Mouse (Mus musculus) heart, embryonic 14.5 days (tissue): ENCODE data around the gene Cdip1. TPM values are rescaled to one million over a fixed set of nuclear protein-coding genes. Genes with fewer than 3 reads are reported as not detected.

Source experiments
- ATAC-seq: fragments of 200-750 bp; cut with Nextera tagmentation; 2 replicates; pipeline ENCODE4 v1.8.0; 2017; ENCODE audit warnings: low read depth, moderate TSS enrichment; ENCODE audit not compliant: insufficient number of reproducible peaks, insufficient read depth, low FRiP score
- H3K27ac ChIP-seq, 2 experiments: fragments of 200-500 bp in 1 of 2; fragments of 300-500 bp in 1 of 2; sonication (generic) in 1 of 2; replicated peaks in 1 of 2; 2 replicates each; pipeline ENCODE4 v1.5.1; 2012 to 2014; ENCODE audit warnings: low read depth in 2 of 2, low read length in 2 of 2, control low read depth in 1 of 2, mild to moderate bottlenecking in 1 of 2, mixed read lengths in 1 of 2; ENCODE audit not compliant: control insufficient read depth in 1 of 2, insufficient read depth in 1 of 2
- H3K27me3 ChIP-seq: fragments of 300-500 bp; sonication (generic); 2 replicates; pipeline ENCODE4 v1.6.1; 2014; ENCODE audit warnings: mild to moderate bottlenecking, low read length, control low read depth; ENCODE audit not compliant: control insufficient read depth, insufficient read depth
- H3K36me3 ChIP-seq: fragments of 300-500 bp; sonication (generic); 2 replicates; pipeline ENCODE4 v1.6.1; 2014; ENCODE audit warnings: mild to moderate bottlenecking, control low read depth, low read length, mixed read lengths; ENCODE audit not compliant: control insufficient read depth, insufficient read depth
- H3K4me1 ChIP-seq, 2 experiments: fragments of 200-500 bp in 1 of 2; fragments of 300-500 bp in 1 of 2; sonication (generic) in 1 of 2; 2 replicates each; pipeline ENCODE4 v1.6.1; 2012 to 2014; ENCODE audit warnings: low read length in 2 of 2, control low read depth in 1 of 2, mixed read lengths in 1 of 2; ENCODE audit not compliant: control insufficient read depth in 2 of 2, insufficient read depth in 2 of 2
- H3K4me2 ChIP-seq: fragments of 300-500 bp; sonication (generic); 2 replicates; pipeline ENCODE4 v1.6.1; 2014; ENCODE audit warnings: mild to moderate bottlenecking, low read length
- H3K4me3 ChIP-seq, 2 experiments: fragments of 200-500 bp in 1 of 2; fragments of 300-500 bp in 1 of 2; sonication (generic) in 1 of 2; 2 replicates each; pipeline ENCODE4 v1.5.1; 2012 to 2014; ENCODE audit warnings: low read length in 2 of 2, mild to moderate bottlenecking in 2 of 2, control low read depth in 1 of 2, low read depth in 1 of 2, moderate library complexity in 1 of 2; ENCODE audit not compliant: control insufficient read depth in 1 of 2, insufficient read depth in 1 of 2
- H3K9ac ChIP-seq: fragments of 300-500 bp; sonication (generic); 2 replicates; pipeline ENCODE4 v1.6.1; 2014; ENCODE audit warnings: mild to moderate bottlenecking, low read length
- H3K9me3 ChIP-seq: fragments of 300-500 bp; sonication (generic); 2 replicates; pipeline ENCODE4 v1.6.1; 2016; ENCODE audit warnings: low read length, control low read depth; ENCODE audit not compliant: control insufficient read depth
- WGBS: fragments of 180-500 bp; shearing (Covaris S2); extraction: QIAGEN DNeasy Blood & Tissue Kit; methylation state at CpG from one replicate; pipeline ENCODE4 v1.1.7; 2014; 5-methylcytosine and 5-hydroxymethylcytosine counted together
- polyA plus RNA-seq: library from polyadenylated mRNA; unstranded; fragments of >200 nt; fragmentation: Nextera tagmentation; extraction: Ambion mirVana; gene quantifications from 2 replicates; pipeline ENCODE4 v1.2.1, GENCODE M21; 2014

Cdip1 gene
- polyA plus RNA-seq, 1 experiment from 2014 or later = 121 TPM

DNA sequence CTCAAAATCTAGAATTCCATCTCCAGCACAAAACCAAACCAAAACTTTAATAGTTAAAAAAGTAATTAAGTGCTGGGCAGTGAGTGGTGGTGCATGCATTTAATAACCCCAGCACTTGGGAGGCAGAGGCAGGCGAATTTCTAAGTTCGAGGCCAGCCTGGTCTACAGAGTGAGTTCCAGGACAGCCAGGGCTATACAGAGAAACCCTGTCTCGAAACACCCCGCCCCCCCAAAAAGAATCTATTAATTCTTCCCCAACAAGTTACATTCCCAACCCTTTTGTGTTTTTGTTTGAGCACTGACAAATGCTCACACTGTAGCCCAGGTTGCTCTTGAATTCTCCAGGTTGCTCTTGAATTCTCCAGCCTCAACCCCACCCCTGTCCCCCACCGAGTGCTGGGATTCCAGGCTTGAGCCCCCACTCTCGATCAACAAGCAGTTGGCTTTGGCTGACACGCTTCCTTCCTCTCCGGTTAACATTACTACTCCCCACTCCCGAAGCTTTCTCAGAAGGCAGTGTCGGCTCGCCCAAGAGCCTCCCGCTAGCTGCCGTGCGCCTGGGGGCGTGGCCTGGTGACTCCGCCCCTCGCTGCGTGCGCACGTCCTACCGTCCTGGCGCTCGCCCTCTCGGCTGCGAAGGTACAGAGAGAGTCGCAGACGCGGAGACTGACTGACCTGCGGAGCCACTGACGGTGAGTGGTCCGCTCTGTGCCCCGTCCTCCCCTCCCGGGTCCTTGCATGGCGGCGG lies 64.1 kb downstream of the Cdip1 start, which contains the start of gene Hmox2:
TSS of gene Hmox2 (plus strand) at position 582 of the 748 bp plus-strand sequence.
- Histone ChIP-seq H3K27ac (peak within 1 kb of the TSS; percentile 92), H3K4me2 (peak within 1 kb of the TSS; percentile 89), H3K4me3 (peak within 1 kb of the TSS; percentile 96 to 98), H3K9ac (peak within 1 kb of the TSS; percentile 95), H3K4me1 (peaks cover 0 to 23% of the 10 kb centered on the region in 2 experiments; a peak in 1 of 4 replicates), H3K27me3 (no peaks in the 10 kb centered on the region), H3K36me3 (no peaks in the 10 kb centered on the region), H3K9me3 (no peaks in the 10 kb centered on the region)
- 5% methylated on average over 34 of the region's 35 CpGs for WGBS
- peak; percentile 93 for ATAC-seq

DNA sequence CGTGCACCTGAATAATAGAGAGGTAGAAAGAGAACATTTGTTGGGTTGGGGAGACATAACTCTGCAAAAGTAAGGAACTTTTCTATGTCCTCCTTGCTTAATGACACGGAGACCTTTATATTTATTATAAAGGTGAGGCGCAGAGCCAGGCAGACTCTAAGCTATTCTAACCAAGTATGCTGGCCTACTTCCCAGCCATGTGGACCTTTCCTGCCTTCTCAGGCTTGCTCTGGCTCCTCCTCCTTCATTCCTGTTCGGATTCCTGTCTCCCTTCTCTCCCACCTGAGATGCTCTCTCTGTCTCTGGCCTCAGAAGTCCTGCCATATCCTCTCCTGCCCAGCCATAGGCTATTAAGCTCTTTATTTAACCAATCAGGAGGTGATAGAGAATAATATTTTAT lies 64.8 kb downstream of the Cdip1 start:
- Histone ChIP-seq H3K4me3 (no peak overlapping the region), H3K4me2 (no peak overlapping the region), H3K36me3 (no peaks in the 10 kb centered on the region), H3K9me3 (no peaks in the 10 kb centered on the region), H3K4me1 (peaks cover 0 to 23% of the 10 kb centered on the region in 2 experiments; a peak in 1 of 4 replicates), H3K9ac (no peak overlapping the region), H3K27me3 (no peaks in the 10 kb centered on the region), H3K27ac (no peak overlapping the region)
- WGBS = 71% methylated on average over 4 of the region's 4 CpGs
- ATAC-seq = no peak

DNA sequence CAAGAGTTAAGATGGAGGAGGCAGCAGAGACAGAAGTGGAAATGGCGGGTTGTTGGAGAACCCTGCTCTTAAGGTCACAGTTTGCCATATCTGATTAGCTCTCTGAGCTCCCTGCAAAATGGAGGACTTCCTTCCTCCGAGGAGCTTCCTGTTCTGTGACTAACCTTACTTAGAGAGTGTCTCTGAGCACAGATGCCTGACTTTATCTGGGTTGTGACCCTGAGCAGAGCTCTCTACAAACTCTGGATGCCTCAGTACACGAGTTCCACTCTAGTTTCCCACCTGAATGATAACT lies 67.2 kb downstream of the Cdip1 start:
- H3K36me3 ChIP-seq = no peaks in the 10 kb centered on the region
- no peaks in the 10 kb centered on the region for H3K27me3 ChIP-seq
- no peaks in the 10 kb centered on the region for H3K9me3 ChIP-seq
- ATAC-seq = no peak
- no peak overlapping the region for H3K27ac ChIP-seq
- no peak overlapping the region for H3K4me2 ChIP-seq
- H3K9ac ChIP-seq = no peak overlapping the region
- peaks cover 0 to 11% of the 10 kb centered on the region in 2 experiments; a peak in 1 of 4 replicates for H3K4me1 ChIP-seq
- 45% methylated on average over 3 of the region's 3 CpGs for WGBS
- H3K4me3 ChIP-seq = no peak overlapping the region

DNA sequence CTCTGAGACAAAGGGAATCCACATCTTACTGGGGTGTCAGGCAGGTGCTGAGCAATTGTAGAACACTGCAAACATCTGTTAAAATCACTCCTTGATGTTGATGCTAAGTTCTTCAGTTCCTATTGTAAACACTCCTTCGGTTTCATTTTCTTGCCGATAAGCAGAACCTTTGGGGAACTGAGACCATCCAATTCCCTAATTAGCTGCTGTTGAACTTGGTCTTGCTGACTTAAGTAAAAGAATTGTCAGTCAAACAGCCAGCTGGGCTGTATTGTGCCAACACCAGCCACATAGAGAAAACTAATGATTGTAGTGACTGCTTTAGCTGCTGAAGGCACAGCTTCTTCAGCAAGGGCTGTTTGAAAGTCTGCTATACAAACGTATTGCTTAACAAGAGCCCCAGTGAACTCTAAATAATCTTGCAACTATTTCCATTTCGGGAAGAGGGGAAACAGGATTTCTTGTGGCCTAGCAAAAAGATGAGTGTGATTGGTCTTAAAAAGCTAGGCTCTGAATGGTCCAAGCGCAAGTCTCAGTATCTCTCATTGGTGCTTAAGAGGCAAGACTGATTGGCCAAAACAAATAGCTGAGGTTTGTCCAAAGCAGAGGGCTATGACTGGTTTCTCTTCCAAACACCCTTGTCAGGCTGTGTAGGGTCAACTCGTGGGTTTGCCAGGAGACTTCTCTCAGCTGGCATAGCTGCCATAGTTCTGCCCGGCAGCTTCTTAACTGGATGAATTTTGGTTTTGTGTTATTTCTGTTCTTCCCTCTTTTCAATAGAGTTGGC lies 67.8 kb downstream of the Cdip1 start:
- 70% methylated on average over 7 of the region's 7 CpGs for WGBS
- Histone ChIP-seq H3K9ac (no peak overlapping the region), H3K4me3 (no peak overlapping the region), H3K36me3 (no peaks in the 10 kb centered on the region), H3K27me3 (no peaks in the 10 kb centered on the region), H3K27ac (0 out of 4 replicates have a peak overlapping the region, but pooled peaks of 1 of the 2 experiments have one; percentile 11), H3K4me1 (peaks cover 0 to 6% of the 10 kb centered on the region in 2 experiments; a peak in 1 of 4 replicates), H3K4me2 (no peak overlapping the region), H3K9me3 (no peaks in the 10 kb centered on the region)
- ATAC-seq = no peak

GRCm38 (mm10) chr16:4718753-4719518 lies 71.2 kb downstream of the Cdip1 start, which contains the start of gene Nmral1:
Nmral1 (minus strand) TSS chr16:4719356.
- peak; percentile 63 for ATAC-seq
- H3K9me3 ChIP-seq = no peaks in the 10 kb centered on the region

GRCm38 (mm10) chr16:4717866-4718265 lies 72.2 kb downstream of the Cdip1 start:
- ATAC-seq = no peak
- Histone ChIP-seq H3K4me2 (peak overlapping the region; percentile 73), H3K4me3 (peak overlapping the region in 1 of 2 experiments; percentile 56; a peak in 1 of 4 replicates), H3K9ac (0 out of 2 replicates have a peak overlapping the region, but pooled peaks have one; percentile 75), H3K27ac (no peak overlapping the region), H3K36me3 (peaks cover 27% of the 10 kb centered on the region), H3K27me3 (no peaks in the 10 kb centered on the region), H3K9me3 (no peaks in the 10 kb centered on the region), H3K4me1 (no peaks in the 10 kb centered on the region)
- WGBS = 85% methylated on average over 3 of the region's 3 CpGs

More at GRCm38 (mm10) chr16:4718753-4719518, 71.2 kb downstream of the Cdip1 start, which contains the start of gene Nmral1:
- Histone ChIP-seq H3K36me3 (peaks cover 22% of the 10 kb centered on the region), H3K4me3 (peak within 1 kb of the TSS; percentile 56 to 86), H3K27ac (peak within 1 kb of the TSS; percentile 56 to 80; a peak in 3 of 4 replicates), H3K4me2 (peak within 1 kb of the TSS; percentile 73), H3K9ac (peak within 1 kb of the TSS; percentile 75), H3K27me3 (no peaks in the 10 kb centered on the region), H3K4me1 (no peaks in the 10 kb centered on the region)
- WGBS = 16% methylated on average over 33 of the region's 33 CpGs
